Mouse (Mus musculus) midbrain, embryonic 15.5 days (tissue): ENCODE results near the gene Gm6169. TPM values are rescaled to one million over a fixed set of nuclear protein-coding genes. Genes with fewer than 3 reads are reported as not detected.
"Not testable (repeated sequence)": the region's sequence is repeated elsewhere in the genome, so short reads cannot be mapped to it uniquely, and the experiment has no call there.

Source experiments
- ATAC-seq: fragments of 200-750 bp; cut with Nextera tagmentation; replicated peaks from 2 replicates; pipeline ENCODE4 v1.8.0; 2017; ENCODE audit warnings: moderate TSS enrichment
- H3K27ac ChIP-seq: fragments of 300-500 bp; sonication (generic); 2 replicates; pipeline ENCODE4 v1.5.1; 2015; ENCODE audit warnings: mild to moderate bottlenecking, inconsistent platforms
- H3K27me3 ChIP-seq: fragments of 300-500 bp; sonication (generic); replicated peaks from 2 replicates; pipeline ENCODE4 v1.6.1; 2015; ENCODE audit warnings: inconsistent platforms
- H3K36me3 ChIP-seq: fragments of 300-500 bp; sonication (generic); replicated peaks from 2 replicates; pipeline ENCODE4 v1.6.1; 2015; ENCODE audit warnings: inconsistent platforms
- H3K4me1 ChIP-seq: fragments of 300-500 bp; sonication (generic); 2 replicates; pipeline ENCODE4 v1.6.1; 2015; ENCODE audit warnings: inconsistent platforms
- H3K4me2 ChIP-seq: fragments of 300-500 bp; sonication (generic); 2 replicates; pipeline ENCODE4 v1.6.1; 2015; ENCODE audit warnings: inconsistent platforms, mild to moderate bottlenecking, moderate library complexity
- H3K4me3 ChIP-seq: fragments of 300-500 bp; sonication (generic); 2 replicates; pipeline ENCODE4 v1.5.1; 2015; ENCODE audit warnings: mild to moderate bottlenecking, inconsistent platforms
- H3K9ac ChIP-seq: fragments of 300-500 bp; sonication (generic); 2 replicates; pipeline ENCODE4 v1.6.1; 2015; ENCODE audit warnings: mild to moderate bottlenecking, inconsistent platforms
- H3K9me3 ChIP-seq: fragments of 300-500 bp; sonication (generic); 2 replicates; pipeline ENCODE4 v1.6.1; 2016; ENCODE audit warnings: inconsistent platforms
- WGBS: fragments of 180-500 bp; shearing (Covaris S2); methylation state at CpG from one replicate; pipeline ENCODE4 v1.1.7; 2015; ENCODE audit warnings: mixed read lengths; 5-methylcytosine and 5-hydroxymethylcytosine counted together
- polyA plus RNA-seq: library from polyadenylated mRNA; unstranded; fragments of >200 nt; fragmentation: Nextera tagmentation; extraction: Ambion mirVana; gene quantifications from 2 replicates; pipeline ENCODE4 v1.2.1, GENCODE M21; 2015

Gm6169 gene
- polyA plus RNA-seq, 1 experiment from 2014 or later = 0.77 TPM

- Histone ChIP-seq H3K4me2 (no peak within 1 kb of the TSS), H3K27me3 (peaks cover 3% of the 10 kb centered on the region; the same call in 1 of the 2 replicates), H3K4me3 (no peak within 1 kb of the TSS), H3K9me3 (no peaks in the 10 kb centered on the region), H3K9ac (no peak within 1 kb of the TSS), H3K27ac (no peak within 1 kb of the TSS), H3K4me1 (no peaks in the 10 kb centered on the region), H3K36me3 (no peaks in the 10 kb centered on the region)
- WGBS = 36% methylated on average over 15 of the region's 15 CpGs
- ATAC-seq = no peak
These were observed 32.1 kb downstream of the Gm6169 start, which contains the start of gene Fam169a for GRCm38 (mm10) chr13:97066649-97067550. Fam169a (plus strand) TSS chr13:97067286.

GRCm38 (mm10) chr13:97064844-97065621, 34.0 kb downstream of the Gm6169 start:
- not testable (repeated sequence) for H3K9ac ChIP-seq, H3K36me3 ChIP-seq, ATAC-seq, H3K4me1 ChIP-seq, H3K27ac ChIP-seq, H3K27me3 ChIP-seq, H3K9me3 ChIP-seq, H3K4me3 ChIP-seq
- peak overlapping the region; percentile 11; the same call in 1 of the 2 replicates for H3K4me2 ChIP-seq
- WGBS = 47% methylated on average over 18 of the region's 18 CpGs

GRCm38 (mm10) chr13:97064413-97064812, 34.6 kb downstream of the Gm6169 start:
- no peak overlapping the region for H3K27ac ChIP-seq
- H3K9ac ChIP-seq = no peak overlapping the region
- peak overlapping the region; percentile 11; the same call in 1 of the 2 replicates for H3K4me2 ChIP-seq
- no peak overlapping the region for H3K4me3 ChIP-seq
- H3K36me3 ChIP-seq = no peaks in the 10 kb centered on the region
- no peaks in the 10 kb centered on the region for H3K9me3 ChIP-seq
- WGBS = 66% methylated on average over 3 of the region's 3 CpGs
- H3K27me3 ChIP-seq = peaks cover 3% of the 10 kb centered on the region; the same call in 1 of the 2 replicates
- no peaks in the 10 kb centered on the region for H3K4me1 ChIP-seq
- no peak for ATAC-seq

- Histone ChIP-seq H3K27me3 (peaks cover 3% of the 10 kb centered on the region; the same call in 1 of the 2 replicates), H3K4me1 (no peaks in the 10 kb centered on the region), H3K9me3 (no peaks in the 10 kb centered on the region), H3K4me3 (no peak overlapping the region), H3K9ac (no peak overlapping the region), H3K4me2 (no peak overlapping the region), H3K27ac (no peak overlapping the region), H3K36me3 (no peaks in the 10 kb centered on the region)
- 87% methylated on average over 2 of the region's 2 CpGs for WGBS
- no peak for ATAC-seq
These were observed 35.6 kb downstream of the Gm6169 start for GRCm38 (mm10) chr13:97063431-97063830.

- no peak for ATAC-seq
- no peak overlapping the region for H3K4me2 ChIP-seq
- H3K36me3 ChIP-seq = no peaks in the 10 kb centered on the region
- H3K27me3 ChIP-seq = peaks cover under 1% of the 10 kb centered on the region; the same call in 1 of the 2 replicates
- H3K4me1 ChIP-seq = no peaks in the 10 kb centered on the region
- H3K9ac ChIP-seq = no peak overlapping the region
- no peak overlapping the region for H3K27ac ChIP-seq
- no peak overlapping the region for H3K4me3 ChIP-seq
- no peaks in the 10 kb centered on the region for H3K9me3 ChIP-seq
- WGBS = 90% methylated on average over 3 of the region's 3 CpGs
These were observed 36.9 kb downstream of the Gm6169 start for GRCm38 (mm10) chr13:97062151-97062550.

GRCm38 (mm10) chr13:97060331-97060730, 38.7 kb downstream of the Gm6169 start:
- no peaks in the 10 kb centered on the region for H3K36me3 ChIP-seq
- H3K27ac ChIP-seq = no peak overlapping the region
- H3K4me2 ChIP-seq = no peak overlapping the region
- no peaks in the 10 kb centered on the region for H3K27me3 ChIP-seq
- no peaks in the 10 kb centered on the region for H3K9me3 ChIP-seq
- no peaks in the 10 kb centered on the region for H3K4me1 ChIP-seq
- no peak overlapping the region for H3K4me3 ChIP-seq
- ATAC-seq = no peak
- 60% methylated on average over 7 of the region's 8 CpGs for WGBS
- H3K9ac ChIP-seq = no peak overlapping the region

GRCm38 (mm10) chr13:97059746-97060145, 39.3 kb downstream of the Gm6169 start:
- ATAC-seq = no peak
- 93% methylated on average over 6 of the region's 6 CpGs for WGBS
- Histone ChIP-seq H3K9me3 (no peaks in the 10 kb centered on the region), H3K4me3 (no peak overlapping the region), H3K27ac (no peak overlapping the region), H3K4me2 (no peak overlapping the region), H3K9ac (no peak overlapping the region), H3K27me3 (no peaks in the 10 kb centered on the region), H3K4me1 (no peaks in the 10 kb centered on the region), H3K36me3 (no peaks in the 10 kb centered on the region)

- no peaks in the 10 kb centered on the region for H3K4me1 ChIP-seq
- no peak for ATAC-seq
- H3K36me3 ChIP-seq = no peaks in the 10 kb centered on the region
- no peak overlapping the region for H3K4me2 ChIP-seq
- H3K27ac ChIP-seq = no peak overlapping the region
- H3K27me3 ChIP-seq = no peaks in the 10 kb centered on the region
- no peak overlapping the region for H3K4me3 ChIP-seq
- WGBS = 53% methylated on average over 4 of the region's 4 CpGs
- no peak overlapping the region for H3K9ac ChIP-seq
- no peaks in the 10 kb centered on the region for H3K9me3 ChIP-seq
These were observed 41.2 kb downstream of the Gm6169 start for GRCm38 (mm10) chr13:97057817-97058216.

GRCm38 (mm10) chr13:97053844-97054243, 45.2 kb downstream of the Gm6169 start:
- no peaks in the 10 kb centered on the region for H3K4me1 ChIP-seq
- H3K27me3 ChIP-seq = no peaks in the 10 kb centered on the region
- no peak for ATAC-seq
- H3K9me3 ChIP-seq = no peaks in the 10 kb centered on the region
- H3K36me3 ChIP-seq = no peaks in the 10 kb centered on the region
- H3K4me2 ChIP-seq = no peak overlapping the region
- H3K4me3 ChIP-seq = no peak overlapping the region
- H3K27ac ChIP-seq = no peak overlapping the region
- WGBS = 75% methylated on average over 8 of the region's 8 CpGs
- no peak overlapping the region for H3K9ac ChIP-seq

- no peaks in the 10 kb centered on the region for H3K36me3 ChIP-seq
- H3K9ac ChIP-seq = no peak overlapping the region
- no peaks in the 10 kb centered on the region for H3K27me3 ChIP-seq
- no peak overlapping the region for H3K4me2 ChIP-seq
- H3K4me3 ChIP-seq = no peak overlapping the region
- no peak overlapping the region for H3K27ac ChIP-seq
- no peaks in the 10 kb centered on the region for H3K9me3 ChIP-seq
- peak; percentile 67 for ATAC-seq
- H3K4me1 ChIP-seq = no peaks in the 10 kb centered on the region
- 20% methylated on average over 11 of the region's 11 CpGs for WGBS
These were observed 46.4 kb downstream of the Gm6169 start for GRCm38 (mm10) chr13:97052667-97053066.

- Histone ChIP-seq H3K4me1 (no peaks in the 10 kb centered on the region), H3K4me3 (no peak overlapping the region), H3K27ac (no peak overlapping the region), H3K36me3 (no peaks in the 10 kb centered on the region), H3K4me2 (no peak overlapping the region), H3K9ac (no peak overlapping the region), H3K9me3 (no peaks in the 10 kb centered on the region), H3K27me3 (no peaks in the 10 kb centered on the region)
- ATAC-seq = no peak
- WGBS = 72% methylated on average over 6 of the region's 6 CpGs
These were observed 47.9 kb downstream of the Gm6169 start for GRCm38 (mm10) chr13:97051158-97051557.
